Mouse (Mus musculus) forebrain, embryonic 16.5 days (tissue): ENCODE measurements around the gene Gm6525. TPM values are rescaled to one million over a fixed set of nuclear protein-coding genes. Genes with fewer than 3 reads are reported as not detected.

Experiments used
- ATAC-seq: fragments of 200-750 bp; cut with Nextera tagmentation; 2 replicates; pipeline ENCODE4 v1.8.0; 2017; ENCODE audit warnings: mild to moderate bottlenecking, moderate library complexity
- H3K27ac ChIP-seq: fragments of 300-500 bp; sonication (generic); 2 replicates; pipeline ENCODE4 v1.5.1; 2014; ENCODE audit warnings: low read length, control low read depth
- H3K27me3 ChIP-seq: fragments of 300-500 bp; sonication (generic); replicated peaks from 2 replicates; pipeline ENCODE4 v1.6.1; 2014; ENCODE audit warnings: low read length; ENCODE audit not compliant: control insufficient read depth, insufficient read depth
- H3K36me3 ChIP-seq: fragments of 300-500 bp; sonication (generic); 2 replicates; pipeline ENCODE4 v1.6.1; 2014; ENCODE audit not compliant: control insufficient read depth, insufficient read depth
- H3K4me1 ChIP-seq: fragments of 300-500 bp; sonication (generic); replicated peaks from 2 replicates; pipeline ENCODE4 v1.6.1; 2014; ENCODE audit warnings: low read length; ENCODE audit not compliant: control insufficient read depth, insufficient read depth
- H3K4me2 ChIP-seq: fragments of 300-500 bp; sonication (generic); 2 replicates; pipeline ENCODE4 v1.6.1; 2014; ENCODE audit warnings: mild to moderate bottlenecking, low read length, control low read depth
- H3K4me3 ChIP-seq: fragments of 300-500 bp; sonication (generic); replicated peaks from 2 replicates; pipeline ENCODE4 v1.5.1; 2014; ENCODE audit warnings: mild to moderate bottlenecking, low read length, control low read depth
- H3K9ac ChIP-seq: fragments of 300-500 bp; sonication (generic); replicated peaks from 2 replicates; pipeline ENCODE4 v1.6.1; 2014; ENCODE audit warnings: low read depth, low read length, control low read depth
- H3K9me3 ChIP-seq: fragments of 300-500 bp; sonication (generic); 2 replicates; pipeline ENCODE4 v1.6.1; 2016; ENCODE audit warnings: low read length; ENCODE audit not compliant: control insufficient read depth
- WGBS: fragments of 180-500 bp; shearing (Covaris S2); extraction: QIAGEN DNeasy Blood & Tissue Kit; methylation state at CpG from one replicate; pipeline ENCODE4 v1.1.7; 2014; 5-methylcytosine and 5-hydroxymethylcytosine counted together
- polyA plus RNA-seq: library from polyadenylated mRNA; unstranded; fragments of >200 nt; fragmentation: Nextera tagmentation; extraction: Ambion mirVana; gene quantifications from 2 replicates; pipeline ENCODE4 v1.2.1, GENCODE M21; 2015

Gm6525 gene
- polyA plus RNA-seq, 1 experiment from 2014 or later = 3.0 TPM

GRCm38 (mm10) chr3:84205650-84206049, 31.7 kb downstream of the Gm6525 start:
- no peak for ATAC-seq
- no peak overlapping the region for H3K4me2 ChIP-seq
- H3K4me1 ChIP-seq = peaks cover 21% of the 10 kb centered on the region
- no peaks in the 10 kb centered on the region for H3K27me3 ChIP-seq
- no peak overlapping the region for H3K27ac ChIP-seq
- H3K9ac ChIP-seq = no peak overlapping the region
- no peak overlapping the region for H3K4me3 ChIP-seq
- peaks cover 37% of the 10 kb centered on the region for H3K36me3 ChIP-seq
- H3K9me3 ChIP-seq = no peaks in the 10 kb centered on the region
- 69% methylated on average over 6 of the region's 6 CpGs for WGBS

DNA sequence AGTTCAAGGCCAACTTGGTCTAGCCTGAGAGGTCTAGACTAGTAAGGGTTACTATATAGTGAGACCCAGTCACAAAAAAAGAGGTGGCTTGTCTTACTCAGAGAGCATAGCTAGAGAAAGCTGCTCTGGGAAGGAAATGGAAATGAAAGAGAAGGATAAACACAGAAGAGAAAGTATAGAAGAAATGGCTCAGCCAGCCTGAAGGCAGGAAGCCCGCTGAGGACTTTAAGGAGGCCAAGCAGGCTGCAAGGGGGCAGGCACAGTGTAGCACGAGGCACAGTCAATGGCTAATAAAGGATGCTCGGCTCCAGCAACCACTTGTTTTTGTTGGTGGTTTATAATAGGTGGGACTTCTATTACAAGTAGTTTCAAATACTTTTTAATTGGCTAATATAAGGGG, 32.2 kb downstream of the Gm6525 start:
- Histone ChIP-seq H3K27ac (no peak overlapping the region), H3K4me2 (no peak overlapping the region), H3K9ac (no peak overlapping the region), H3K4me1 (peaks cover 21% of the 10 kb centered on the region), H3K9me3 (no peaks in the 10 kb centered on the region), H3K27me3 (no peaks in the 10 kb centered on the region), H3K36me3 (peaks cover 37% of the 10 kb centered on the region), H3K4me3 (no peak overlapping the region)
- WGBS = 71% methylated on average over 3 of the region's 3 CpGs
- no peak for ATAC-seq

DNA sequence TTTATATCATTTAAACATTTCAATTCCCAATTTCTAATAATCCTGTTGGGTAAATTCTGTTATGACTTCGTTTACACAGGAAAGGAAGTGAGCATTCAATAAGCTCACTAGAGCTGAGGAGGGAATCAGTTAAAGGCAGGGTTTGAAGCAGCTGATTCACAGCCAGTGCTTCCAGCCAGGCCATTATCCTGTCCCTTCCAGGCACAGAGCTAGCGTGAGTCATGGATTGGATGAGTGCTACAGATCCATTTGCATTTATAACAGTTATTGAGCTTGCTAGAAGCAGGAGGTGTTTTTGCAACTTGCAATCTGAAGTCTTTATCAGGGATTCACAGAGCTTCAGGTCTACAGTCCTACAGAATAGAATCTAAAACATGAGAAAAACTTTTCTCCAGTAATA, 33.5 kb downstream of the Gm6525 start:
- Histone ChIP-seq H3K36me3 (peaks cover 37% of the 10 kb centered on the region), H3K4me1 (peaks cover 18% of the 10 kb centered on the region), H3K4me3 (no peak overlapping the region), H3K9ac (no peak overlapping the region), H3K27ac (no peak overlapping the region), H3K27me3 (no peaks in the 10 kb centered on the region), H3K4me2 (no peak overlapping the region), H3K9me3 (no peaks in the 10 kb centered on the region)
- 26% methylated on average over 2 of the region's 2 CpGs for WGBS
- peak; percentile 58 for ATAC-seq

- no peak overlapping the region for H3K9ac ChIP-seq
- no peak overlapping the region for H3K4me2 ChIP-seq
- ATAC-seq = 0 out of 2 replicates have a peak, but pooled peaks have one; percentile 3
- no peak overlapping the region for H3K27ac ChIP-seq
- 95% methylated on average over 7 of the region's 7 CpGs for WGBS
- H3K36me3 ChIP-seq = peaks cover 37% of the 10 kb centered on the region
- H3K9me3 ChIP-seq = no peaks in the 10 kb centered on the region
- H3K4me3 ChIP-seq = no peak overlapping the region
- H3K27me3 ChIP-seq = no peaks in the 10 kb centered on the region
- peaks cover 19% of the 10 kb centered on the region for H3K4me1 ChIP-seq
These were observed 34.6 kb downstream of the Gm6525 start for GRCm38 (mm10) chr3:84208475-84208874.

DNA sequence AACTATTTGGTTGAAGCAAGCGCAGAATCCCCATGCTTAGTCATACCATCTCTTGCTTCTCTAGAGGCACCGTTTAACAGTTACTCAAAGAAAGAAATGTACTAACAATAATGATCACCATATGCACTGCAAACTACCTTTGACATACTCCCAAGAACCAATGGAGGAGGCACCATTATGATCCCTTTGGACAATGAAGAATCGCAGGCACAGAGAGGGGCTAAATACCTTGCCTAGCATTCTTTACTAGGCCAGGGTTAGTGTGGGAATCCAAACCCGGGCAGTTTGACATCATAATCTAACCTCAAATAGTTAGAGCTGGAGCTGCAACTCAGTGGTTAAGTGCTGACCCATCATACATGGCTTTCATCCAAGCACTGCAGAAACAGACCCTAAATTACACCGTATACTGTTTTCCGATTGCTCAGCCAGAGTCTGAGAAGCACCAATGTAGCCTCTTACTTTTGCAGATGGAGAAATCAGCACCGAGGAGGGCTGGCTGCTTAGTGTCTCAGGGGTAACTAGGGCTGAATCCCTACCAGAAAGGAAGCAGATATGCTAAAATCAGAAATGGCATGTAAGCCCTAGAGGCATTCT, 35.1 kb downstream of the Gm6525 start:
- Histone ChIP-seq H3K4me2 (no peak overlapping the region), H3K4me1 (peaks cover 22% of the 10 kb centered on the region), H3K4me3 (no peak overlapping the region), H3K27ac (no peak overlapping the region), H3K36me3 (peaks cover 37% of the 10 kb centered on the region), H3K9ac (no peak overlapping the region), H3K9me3 (no peaks in the 10 kb centered on the region), H3K27me3 (no peaks in the 10 kb centered on the region)
- 81% methylated on average over 7 of the region's 7 CpGs for WGBS
- ATAC-seq = no peak

DNA sequence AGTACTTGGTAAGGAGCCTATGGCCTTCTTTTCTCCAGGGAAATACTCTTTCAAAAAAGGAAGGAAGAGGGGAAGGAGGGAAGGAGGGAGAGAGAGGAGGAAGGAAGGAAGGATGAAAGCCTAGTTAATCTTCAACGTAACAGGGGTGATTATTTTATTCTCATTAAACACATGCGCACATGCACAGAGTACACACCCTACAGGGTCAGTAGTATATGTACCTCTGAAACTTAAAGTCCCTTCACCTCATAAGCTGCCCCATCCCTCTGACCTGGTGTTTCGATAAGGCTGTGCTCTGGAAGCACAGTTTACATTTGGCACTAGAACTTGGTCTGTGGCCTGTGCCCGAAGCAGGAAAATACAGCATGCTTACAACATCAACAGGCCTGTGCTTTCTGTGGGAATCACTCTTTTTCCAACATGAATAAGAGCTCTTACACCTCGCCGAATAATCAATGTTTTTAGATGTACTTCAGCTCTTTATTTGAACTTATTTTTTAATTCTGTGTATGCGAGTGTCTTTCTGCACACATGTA, 37.5 kb downstream of the Gm6525 start:
- no peak for ATAC-seq
- peaks cover 46% of the 10 kb centered on the region for H3K4me1 ChIP-seq

DNA sequence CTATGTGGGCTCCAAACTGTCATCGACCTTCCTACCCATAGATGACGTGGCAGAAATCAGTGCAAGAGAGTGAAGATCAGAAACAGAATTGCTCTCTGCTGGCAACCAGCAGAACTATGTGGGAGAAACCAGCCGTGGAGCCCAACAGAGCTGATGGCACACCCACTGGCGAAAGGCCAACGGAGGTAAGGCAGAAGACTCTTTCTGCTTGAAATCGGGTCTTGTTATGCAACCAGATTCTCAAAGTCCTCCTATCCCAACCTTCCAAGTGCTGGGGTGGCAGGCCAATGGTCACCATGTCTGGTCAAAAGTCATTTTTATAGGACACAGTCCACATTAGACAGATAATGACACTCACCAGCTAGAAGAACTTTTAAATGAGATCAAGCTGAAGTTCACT, 40.6 kb downstream of the Gm6525 start:
- Histone ChIP-seq H3K36me3 (peaks cover 4% of the 10 kb centered on the region; the same call in 1 of the 2 replicates), H3K27ac (no peak overlapping the region), H3K4me1 (peaks cover 65% of the 10 kb centered on the region), H3K4me2 (no peak overlapping the region; the same call in 1 of the 2 replicates), H3K9ac (no peak overlapping the region), H3K4me3 (no peak overlapping the region), H3K9me3 (no peaks in the 10 kb centered on the region), H3K27me3 (no peaks in the 10 kb centered on the region)
- no peak for ATAC-seq
- WGBS = 67% methylated on average over 6 of the region's 6 CpGs

More for the DNA sequence above, 37.5 kb downstream of the Gm6525 start:
- Histone ChIP-seq H3K27ac (no peak overlapping the region), H3K4me3 (no peak overlapping the region), H3K4me2 (no peak overlapping the region), H3K36me3 (peaks cover 23% of the 10 kb centered on the region), H3K9ac (no peak overlapping the region), H3K9me3 (no peaks in the 10 kb centered on the region), H3K27me3 (no peaks in the 10 kb centered on the region)
- 85% methylated on average over 7 of the region's 7 CpGs for WGBS

GRCm38 (mm10) chr3:84215253-84215652, 41.3 kb downstream of the Gm6525 start:
- H3K4me3 ChIP-seq = peak overlapping the region; percentile 6; the same call in 1 of the 2 replicates
- H3K9me3 ChIP-seq = no peaks in the 10 kb centered on the region
- no peaks in the 10 kb centered on the region for H3K36me3 ChIP-seq
- WGBS = 32% methylated on average over 9 of the region's 9 CpGs
- peak overlapping the region; percentile 60 for H3K27ac ChIP-seq
- H3K4me1 ChIP-seq = peaks cover 69% of the 10 kb centered on the region
- no peaks in the 10 kb centered on the region for H3K27me3 ChIP-seq
- H3K4me2 ChIP-seq = peak overlapping the region; percentile 32
- ATAC-seq = peak; percentile 37
- peak overlapping the region; percentile 31 for H3K9ac ChIP-seq

GRCm38 (mm10) chr3:84215743-84216360, 41.9 kb downstream of the Gm6525 start:
- Histone ChIP-seq H3K4me3 (peak overlapping the region; percentile 13), H3K9ac (peak overlapping the region; percentile 2; the same call in 1 of the 2 replicates), H3K4me1 (peaks cover 68% of the 10 kb centered on the region), H3K27ac (peak overlapping the region; percentile 60), H3K4me2 (peak overlapping the region; percentile 32), H3K9me3 (no peaks in the 10 kb centered on the region), H3K27me3 (no peaks in the 10 kb centered on the region), H3K36me3 (no peaks in the 10 kb centered on the region)
- ATAC-seq = peak; percentile 49
- WGBS = 33% methylated on average over 15 of the region's 15 CpGs
